16 mouse cellular contexts compared by ENCODE assay signal in genomic region chr9:96158431-96158830, GRCm38 (mm10). TPM values are rescaled to one million over a fixed set of nuclear protein-coding genes. Genes with fewer than 3 reads are reported as not detected.
DNase-seq lines count a peak whose midpoint lies in the region; ATAC-seq and TF ChIP-seq lines count a peak whose summit lies in the region.
"Had no signal": no experiment of that assay in that cellular context is flagged by ENCODE, and none has a peak within 500 bp of the region (broad histone marks: within the 10 kb centered on the region; RNA-seq: fewer than 3 reads in every experiment).

No protein-coding gene starts in this region.

- H3K36me3 ChIP-seq in testis, adult 2 months (ENCODE audit: control insufficient read depth, insufficient read depth, low read length) = no peaks in the 10 kb centered on the region
- peaks cover 5% of the 10 kb centered on the region for H3K36me3 ChIP-seq in heart, embryonic 16.5 days (ENCODE audit: control insufficient read depth, insufficient read depth)
- H3K36me3 ChIP-seq: neural tube, embryonic 13.5 days had no signal

- H3K27ac ChIP-seq in testis, adult 2 months (ENCODE audit: control insufficient read depth, insufficient read depth, low read depth, low read length) = peak overlapping the region; percentile 96
- H3K27ac ChIP-seq in heart, embryonic 16.5 days (ENCODE audit: low read length) = peak overlapping the region; percentile 81
- H3K27ac ChIP-seq: neural tube, embryonic 13.5 days had no signal

- 27% methylated on average over 4 of the region's 4 CpGs for WGBS in heart, embryonic 16.5 days

- H3K27me3 ChIP-seq in testis, adult 2 months (ENCODE audit: control insufficient read depth, insufficient read depth, low read length) = no peaks in the 10 kb centered on the region
- H3K27me3 ChIP-seq in heart, embryonic 16.5 days (ENCODE audit: control insufficient read depth, insufficient read depth, low read length) = no peaks in the 10 kb centered on the region
- H3K27me3 ChIP-seq: neural tube, embryonic 13.5 days had no signal

- H3K4me1 ChIP-seq in testis, adult 2 months (ENCODE audit: control insufficient read depth, insufficient read depth, low read length) = peaks cover 8% of the 10 kb centered on the region
- peaks cover 4% of the 10 kb centered on the region; the same call in 1 of the 2 replicates for H3K4me1 ChIP-seq in heart, embryonic 16.5 days (ENCODE audit: control insufficient read depth, insufficient read depth, low read length)
- H3K4me1 ChIP-seq: neural tube, embryonic 13.5 days had no signal

- DNase-seq in adrenal gland, postnatal 10 days = peak; percentile 28
- DNase-seq in adrenal gland, postnatal 4 days (ENCODE audit: low spot score in 2 of 2) = no peak
- no peak for DNase-seq in testis, postnatal 10 days (ENCODE audit: low spot score)
- DNase-seq in thymus, postnatal 4 days = peak; percentile 32
- DNase-seq in layer of hippocampus, postnatal 10 days (ENCODE audit: low spot score in 2 of 2) = no peak
- no peak for DNase-seq in retina, postnatal 1 day
- DNase-seq: cerebellum, postnatal 25 days; liver; lung, postnatal 10 days; right cerebral cortex, postnatal 25 days had no signal

- no peak for TF ChIP-seq POLR2A in testis, adult 2 months (IDR thresholded peaks at IDR 0.05; ENCODE audit: control insufficient read depth, low read depth, low read length)

- H3K9me3 ChIP-seq in heart, embryonic 16.5 days (replicated peaks; ENCODE audit: control insufficient read depth, low read length) = no peaks in the 10 kb centered on the region
- H3K9me3 ChIP-seq: neural tube, embryonic 13.5 days had no signal

- H3K4me3 ChIP-seq in testis, adult 2 months (ENCODE audit: control insufficient read depth, low read depth, low read length) = no peak overlapping the region
- H3K4me3 ChIP-seq in heart, embryonic 16.5 days (ENCODE audit: low read length) = no peak overlapping the region
- H3K4me3 ChIP-seq: neural tube, embryonic 13.5 days had no signal

- TF ChIP-seq CTCF in testis, adult 2 months (IDR thresholded peaks at IDR 0.05; ENCODE audit: control insufficient read depth, insufficient read depth, insufficient replicate concordance, low read depth, low read length) = no peak

- no peak overlapping the region for H3K4me2 ChIP-seq in heart, embryonic 16.5 days (ENCODE audit: low read depth, low read length)
- H3K4me2 ChIP-seq: neural tube, embryonic 13.5 days had no signal

- ATAC-seq in heart, embryonic 16.5 days (replicated peaks; ENCODE audit: extremely low read depth, insufficient read depth, low FRiP score) = peak; percentile 47; the same call in 1 of the 2 replicates
- ATAC-seq: activated CD4-positive, CD25-positive, alpha-beta regulatory T cell, adult 4 months; intestine, postnatal 0 days; midbrain, embryonic 16.5 days had no signal

- 0 out of 2 replicates have a peak overlapping the region, but pooled peaks have one; percentile 34 for H3K9ac ChIP-seq in heart, embryonic 16.5 days (ENCODE audit: low read length)
- H3K9ac ChIP-seq: neural tube, embryonic 13.5 days had no signal

RNA-seq across cellular contexts. Expression of gene Tfdp2, which starts 37.6 kb away (rescaled TPM):
- total RNA-seq in adrenal gland, postnatal 10 days (2021) = 10 to 100 TPM; 50.7 to 57.4 TPM
- total RNA-seq in adrenal gland, postnatal 4 days (2021) = 10 to 100 TPM; 71.4 to 81.3 TPM
- 5.9 TPM in 2 replicates for polyA plus RNA-seq in testis, adult 2 months (2012; rRNA removed)
- polyA plus RNA-seq in heart, embryonic 16.5 days (2015; fragmentation: Nextera tagmentation; extraction: Ambion mirVana) = 33.2 and 34.2 TPM in 2 replicates
- total RNA-seq in layer of hippocampus, postnatal 10 days (2021) = 10 to 100 TPM; 21.0 to 24.5 TPM

RNA-seq across cellular contexts. Expression of gene Gk5, which starts 39.3 kb away (rescaled TPM):
- total RNA-seq in adrenal gland, postnatal 10 days (2021) = 10 to 100 TPM; 10.1 to 13.1 TPM
- total RNA-seq in adrenal gland, postnatal 4 days (2021) = 10 to 100 TPM; 18.5 to 18.7 TPM
- polyA plus RNA-seq in testis, adult 2 months (2012; rRNA removed) = 2.6 and 3.3 TPM in 2 replicates
- polyA plus RNA-seq in heart, embryonic 16.5 days (2015; fragmentation: Nextera tagmentation; extraction: Ambion mirVana) = 2.6 and 2.9 TPM in 2 replicates
- 1 to 10 TPM; 7.0 to 8.9 TPM for total RNA-seq in layer of hippocampus, postnatal 10 days (2021)

Comparison
In these comparisons a context has a peak if more than half of its experiments do, and no peak if none do; other contexts are left out.
1. DNase-seq: peak in adrenal gland, postnatal 10 days (single experiment) and thymus, postnatal 4 days (single experiment); none in adrenal gland, postnatal 4 days (0 of 2), testis, postnatal 10 days (single experiment), layer of hippocampus, postnatal 10 days (0 of 2) and retina, postnatal 1 day (single experiment).